Mouse (Mus musculus) colon, adult 2 months (tissue): ENCODE measurements around the gene Fbxl16. TPM values are rescaled to one million over a fixed set of nuclear protein-coding genes. Genes with fewer than 3 reads are reported as not detected.

Experiments used
- polyA plus RNA-seq: library from polyadenylated mRNA; depleted of rRNA; stranded (reverse); fragments of >200 nt; gene quantifications from 2 replicates; pipeline ENCODE4 v1.2.3, GENCODE M21; 2012; rRNA removed

Gene Fbxl16
- 6.1 and 6.7 TPM in 2 replicates for polyA plus RNA-seq

DNA sequence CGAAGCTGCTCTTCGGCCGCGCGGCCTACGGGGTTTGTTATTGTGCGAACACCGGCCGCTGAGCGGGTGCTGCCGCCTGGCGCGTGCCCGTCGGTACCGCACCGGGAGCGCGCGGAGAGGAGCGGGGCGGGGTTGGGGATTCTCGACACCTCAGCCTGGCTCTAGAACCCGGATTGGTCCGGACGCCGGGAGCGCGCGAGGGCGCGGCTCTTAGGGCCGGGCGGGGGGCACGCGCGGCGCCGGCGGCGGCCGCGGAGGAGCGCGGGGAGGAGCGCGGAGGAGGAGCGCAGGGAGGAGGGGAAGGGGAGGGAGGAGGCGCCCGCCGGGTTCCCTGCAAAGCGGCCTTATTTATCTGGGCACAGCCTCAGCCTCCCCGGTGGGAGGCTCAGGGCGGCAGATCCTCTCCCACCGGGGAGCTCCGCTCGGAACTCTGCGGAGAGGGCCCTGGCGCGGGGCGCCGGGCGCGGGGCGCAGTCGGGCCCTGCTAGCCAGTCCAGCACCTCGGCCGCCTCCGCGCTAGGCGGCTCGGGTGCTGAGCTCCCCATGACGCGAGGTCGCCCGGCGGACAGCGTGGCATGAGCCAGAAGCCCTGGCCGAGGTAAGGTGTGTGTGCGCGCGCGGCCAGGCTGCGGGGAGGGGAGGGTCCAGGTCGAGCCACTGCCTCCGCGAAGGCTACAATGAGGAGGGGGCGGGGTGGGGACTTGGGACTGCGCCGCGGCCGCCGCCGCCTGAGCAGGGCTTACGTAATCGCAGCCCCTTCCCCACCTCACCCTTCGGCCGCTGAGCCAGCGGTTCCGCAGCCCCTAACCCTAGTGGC lies at the start of gene Fbxl16:
Gene Fbxl16 (plus strand): TSS at position 297 of the 817 bp plus-strand sequence.

GRCm38 (mm10) chr17:25773549-25774120 lies 35.2 kb upstream of the Fbxl16 start, which contains the start of gene Narfl:
TSS of gene Narfl (plus strand) at chr17:25773776.

GRCm38 (mm10) chr17:25785281-25785745 lies 23.6 kb upstream of the Fbxl16 start, which contains the start of gene Haghl:
TSS of gene Haghl (minus strand) at chr17:25785673.

GRCm38 (mm10) chr17:25786280-25786679 lies 22.6 kb upstream of the Fbxl16 start, which contains the start of gene Ccdc78:
TSS of gene Ccdc78 (plus strand) at chr17:25786580.

GRCm38 (mm10) chr17:25792615-25793014 lies 16.3 kb upstream of the Fbxl16 start, which contains the start of gene Fam173a:
TSS of gene Fam173a (minus strand) at chr17:25792901.

GRCm38 (mm10) chr17:25795609-25796092 lies 13.2 kb upstream of the Fbxl16 start, which contains the start of gene AC134908.4:
TSS of gene AC134908.4 (minus strand) at chr17:25795659.

GRCm38 (mm10) chr17:25796951-25797369 lies 11.9 kb upstream of the Fbxl16 start, which contains the start of gene Metrn:
TSS of gene Metrn (minus strand) at chr17:25797136.

GRCm38 (mm10) chr17:25823452-25823851 lies 14.6 kb downstream of the Fbxl16 start, which contains the start of gene Wdr24:
TSS of gene Wdr24 (plus strand) at chr17:25823627.

GRCm38 (mm10) chr17:25828712-25829557 lies 20.1 kb downstream of the Fbxl16 start, which contains the start of gene Jmjd8:
TSS of gene Jmjd8 (plus strand) at chr17:25828867.

DNA sequence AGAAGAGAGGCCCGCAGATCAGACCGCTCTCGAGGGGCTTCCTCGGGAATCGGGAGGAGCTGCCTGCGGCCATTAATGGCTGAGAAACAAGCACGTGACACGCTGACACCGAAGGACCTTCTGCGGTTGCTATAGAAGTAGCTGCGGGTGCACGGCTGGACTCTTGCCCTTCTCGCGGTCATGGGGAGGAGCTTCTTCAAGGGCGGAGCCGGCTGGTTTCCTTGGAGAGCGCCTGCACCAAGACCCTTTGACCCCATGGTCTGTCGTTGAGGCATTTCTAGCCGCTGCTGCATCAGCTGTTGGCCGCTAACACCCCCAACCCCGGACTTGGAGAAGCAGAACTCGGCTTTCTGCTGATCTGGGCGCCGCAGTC lies 24.4 kb downstream of the Fbxl16 start, which contains the start of gene Stub1:
Gene Stub1 (minus strand): TSS at position 114 of the 373 bp plus-strand sequence.

GRCm38 (mm10) chr17:25837076-25837410 lies 28.2 kb downstream of the Fbxl16 start, which contains the start of gene Rhbdl1:
TSS of gene Rhbdl1 (minus strand) at chr17:25837295.

DNA sequence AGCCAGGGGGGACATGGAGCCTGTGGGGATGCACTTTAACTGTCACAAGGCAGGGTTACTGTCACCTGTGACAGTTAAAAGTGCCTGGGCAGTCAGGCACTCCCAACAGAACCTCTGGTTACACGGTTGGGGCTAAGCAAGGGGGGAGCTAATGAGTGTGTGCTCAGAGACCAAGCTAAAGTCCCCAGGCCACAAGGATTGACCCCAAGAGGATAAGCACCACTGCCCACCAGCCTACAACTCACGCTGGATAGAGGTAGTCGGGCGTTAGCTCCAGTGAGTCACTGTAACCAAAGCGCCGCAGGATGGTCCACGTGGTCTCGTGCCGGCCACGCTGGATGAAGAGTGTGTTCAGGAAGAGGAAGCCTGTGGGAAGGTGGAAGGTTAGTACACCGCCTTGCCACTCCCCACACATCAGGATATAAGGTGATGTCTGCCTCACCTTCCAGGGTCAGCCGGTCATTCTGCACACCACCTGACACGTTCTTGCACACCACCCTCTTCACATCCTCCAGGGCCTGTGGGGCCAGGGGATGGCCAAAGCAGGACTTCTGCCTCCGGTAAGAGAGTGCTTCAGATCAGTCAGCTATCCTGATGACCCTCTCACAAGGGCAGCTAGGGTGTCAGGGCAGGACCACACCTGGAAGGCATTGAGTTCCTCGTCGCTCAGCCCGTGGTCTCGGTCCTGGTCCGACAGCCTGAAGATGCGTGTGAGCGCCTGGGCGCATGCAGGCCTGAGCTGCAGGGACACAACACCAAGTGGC lies 32.4 kb downstream of the Fbxl16 start, which contains the start of gene Gm20683:
Gene Gm20683 (minus strand): TSS at position 647 of the 764 bp plus-strand sequence.

GRCm38 (mm10) chr17:25844396-25844901 lies 35.6 kb downstream of the Fbxl16 start, which contains the start of gene Rhot2:
TSS of gene Rhot2 (minus strand) at chr17:25844851.

DNA sequence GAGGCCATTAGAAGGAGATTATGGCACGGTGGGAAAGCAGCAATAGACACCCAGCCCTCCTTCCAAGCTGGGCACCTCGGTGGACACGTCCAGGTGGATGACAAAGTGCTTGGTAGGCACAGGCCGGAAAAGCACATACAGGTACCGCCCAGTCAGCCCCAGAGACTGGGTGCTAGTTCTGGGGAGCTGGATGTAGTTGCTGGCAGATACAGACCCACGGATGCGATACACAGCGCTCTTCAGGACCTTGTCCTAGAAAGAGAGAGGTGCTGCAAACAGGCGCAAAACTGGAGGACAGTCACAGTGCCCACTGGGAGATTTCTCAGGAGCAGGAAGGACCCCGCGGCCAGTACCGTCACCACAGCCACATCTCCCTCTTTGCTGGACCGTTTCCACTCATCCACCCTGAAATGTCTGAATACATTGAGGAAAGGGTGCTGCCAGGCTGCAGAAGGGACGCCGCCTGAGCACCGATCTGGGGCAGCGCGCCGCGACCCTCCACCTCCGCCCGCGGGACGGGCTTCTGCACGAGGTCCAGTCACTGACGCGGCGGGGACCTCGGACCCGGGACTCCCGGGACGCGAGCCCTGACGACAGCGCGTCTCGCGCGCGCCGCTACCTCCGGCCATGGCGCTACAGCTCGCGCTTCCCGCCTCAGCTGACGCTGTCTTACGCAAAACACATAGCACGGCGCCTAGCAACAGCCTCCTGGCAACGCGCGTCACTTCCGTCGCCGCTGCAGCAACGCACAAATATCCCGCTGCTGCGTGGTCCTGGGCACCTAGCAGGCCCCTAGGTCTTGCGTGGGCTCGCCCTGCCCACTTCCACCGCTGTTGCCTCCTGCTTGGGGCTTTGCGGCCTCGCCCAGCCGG lies 52.2 kb downstream of the Fbxl16 start, which contains the start of gene Wdr90:
Gene Wdr90 (minus strand): TSS at position 670 of the 872 bp plus-strand sequence.

DNA sequence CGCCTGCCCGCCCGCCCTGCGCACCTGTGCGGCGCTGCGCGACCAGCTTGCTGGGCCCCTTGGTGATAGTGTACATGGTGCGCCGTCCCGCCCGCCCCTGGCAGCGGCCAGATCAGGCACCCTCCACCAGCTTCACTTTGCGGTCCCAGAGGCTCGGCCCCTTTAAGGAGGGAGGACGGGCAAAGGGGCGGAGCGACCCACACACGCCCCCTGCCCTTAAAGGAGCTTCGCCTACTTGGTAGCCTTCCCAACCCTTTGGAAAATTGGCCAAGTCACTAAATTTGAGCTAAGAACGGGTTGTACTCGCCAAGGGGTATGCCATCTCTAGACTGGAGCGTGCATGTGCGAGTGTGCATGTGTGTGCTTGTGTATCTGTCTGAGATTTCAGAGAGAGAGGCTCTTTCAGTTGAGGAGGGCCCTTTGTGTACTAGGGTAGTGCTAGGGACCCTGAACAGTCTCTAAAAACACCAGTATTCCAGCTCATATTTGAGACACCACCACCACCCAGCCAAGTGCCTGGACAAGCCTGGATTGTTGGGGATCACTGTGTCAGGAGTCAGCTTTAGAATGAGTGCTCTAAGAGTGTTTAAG lies 59.8 kb downstream of the Fbxl16 start, which contains the start of gene Mcrip2:
Gene Mcrip2 (minus strand): TSS at position 164 of the 591 bp plus-strand sequence.

